Mouse (Mus musculus): ENCODE measurements around the gene Prr29.

The Prr29 gene

DNA sequence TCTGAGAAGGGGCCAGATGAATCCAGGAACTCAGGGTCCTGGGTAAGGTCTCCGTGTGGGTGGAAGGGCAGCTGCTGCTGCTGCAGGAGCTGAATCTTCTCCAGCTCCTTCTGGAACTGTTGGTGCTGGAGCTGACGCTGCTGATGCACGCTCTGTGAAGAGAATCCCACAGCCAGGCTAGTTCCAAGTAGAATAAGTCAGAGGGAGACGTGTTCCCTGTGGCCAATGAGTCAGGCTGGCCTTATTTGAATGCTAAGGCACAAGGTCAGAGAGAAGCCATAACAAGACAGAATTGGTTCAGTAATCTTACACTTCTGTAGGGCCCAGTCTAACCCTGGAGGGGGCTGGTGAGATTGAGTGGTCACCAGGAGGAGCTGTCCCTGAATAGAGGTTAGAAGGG, 44.7 kb downstream of the Prr29 start:
- DNase-seq (ENCODE audit: low spot score in 2 of 2) = no peak

DNA sequence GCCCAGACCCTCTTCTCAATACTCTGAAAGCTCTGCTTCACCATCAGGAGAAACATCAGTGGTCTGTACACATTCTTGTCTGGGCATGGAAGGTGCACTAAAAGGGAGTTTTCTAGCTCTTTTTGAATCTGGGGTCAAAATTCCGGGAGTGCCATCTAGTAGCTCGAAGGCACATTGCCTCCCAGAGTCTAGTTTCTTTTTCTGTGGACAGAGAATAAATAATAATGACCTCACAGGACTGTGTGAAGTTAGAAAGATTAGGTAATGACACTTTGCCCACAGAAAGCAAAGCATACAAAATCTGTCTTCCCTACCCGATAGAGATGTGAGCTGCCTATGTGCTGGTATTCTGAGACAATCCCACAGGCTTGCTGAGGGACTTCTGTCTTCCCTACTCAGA, 45.2 kb downstream of the Prr29 start:
- no peak for DNase-seq (ENCODE audit: low spot score in 2 of 2)

DNA sequence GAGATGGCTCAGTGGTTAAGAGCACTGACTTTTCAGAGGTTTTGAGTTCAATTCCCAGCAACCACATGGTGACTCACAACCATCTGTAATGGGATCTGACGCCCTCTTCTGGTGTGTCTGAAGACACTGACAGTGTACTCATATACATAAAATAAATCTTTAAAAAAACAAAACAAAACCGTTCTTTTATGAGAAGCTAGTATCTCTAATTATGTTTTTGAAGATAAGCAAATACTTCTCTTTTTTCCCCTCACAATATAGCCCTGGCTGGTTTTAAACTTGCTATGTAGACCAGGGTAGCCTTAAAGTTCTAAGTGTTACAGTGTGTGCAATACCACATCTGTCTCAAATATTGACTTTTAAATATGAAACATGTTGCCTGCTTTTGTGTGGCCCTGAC, 45.9 kb downstream of the Prr29 start:
- no peak for DNase-seq (ENCODE audit: low spot score in 2 of 2)

DNA sequence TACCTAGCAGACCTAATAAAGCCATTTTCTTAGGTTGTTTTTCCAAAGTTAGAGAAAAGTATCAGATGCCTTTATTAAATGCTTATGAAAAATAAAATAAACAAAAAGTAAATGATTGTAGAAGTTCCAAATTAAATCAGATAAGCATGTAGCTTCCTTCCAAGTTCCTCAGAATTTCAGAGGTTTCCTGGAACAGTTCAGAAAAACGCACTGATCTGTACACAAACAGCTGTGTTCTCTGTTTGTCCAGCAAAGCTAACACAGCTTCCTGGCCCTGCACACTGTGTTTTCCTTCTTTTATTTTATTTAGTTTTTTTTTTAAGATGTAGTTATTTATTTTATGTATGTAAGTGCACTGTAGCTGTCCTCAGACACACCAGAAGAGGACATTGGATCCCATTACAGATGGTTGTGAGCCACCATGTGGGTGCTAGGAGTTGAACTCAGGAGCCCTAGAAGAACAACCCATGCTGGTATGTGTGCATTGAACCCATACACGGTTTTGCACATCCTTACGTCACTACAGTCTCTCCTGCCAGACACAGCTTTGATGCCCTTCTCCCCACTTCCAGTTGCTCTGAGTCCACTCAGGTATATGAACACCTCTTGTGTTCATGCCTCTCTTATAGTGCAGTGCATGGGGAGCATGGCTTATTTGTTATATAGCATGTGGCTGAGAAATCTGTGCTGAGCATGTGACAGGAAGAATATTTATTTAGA, 47.5 kb downstream of the Prr29 start:
- DNase-seq (ENCODE audit: low spot score in 2 of 2) = no peak

DNA sequence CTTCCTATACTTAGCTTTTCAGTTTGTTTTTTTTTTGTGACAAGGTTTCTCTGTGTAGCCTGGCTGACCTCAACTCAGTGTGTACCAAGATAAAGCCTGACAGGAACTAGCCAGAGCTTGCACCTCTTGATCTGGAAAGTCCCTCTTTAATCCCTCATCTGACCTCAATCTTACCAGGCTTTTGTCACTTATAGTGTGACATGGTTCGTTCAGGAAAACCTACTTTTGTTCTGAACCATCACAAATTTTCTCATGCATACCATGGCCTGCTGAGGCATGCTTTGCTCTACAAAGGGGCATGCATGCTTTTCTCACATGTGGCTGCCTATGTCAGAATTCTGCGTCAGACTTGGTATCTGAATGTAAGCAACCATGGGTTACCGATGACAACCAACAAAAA, 51.1 kb downstream of the Prr29 start:
- DNase-seq (ENCODE audit: low spot score in 2 of 2) = no peak

- DNase-seq (ENCODE audit: low spot score in 2 of 2) = no peak
These were observed 52.6 kb downstream of the Prr29 start for GRCm38 (mm10) chr11:106417860-106418259.

- DNase-seq (ENCODE audit: low spot score in 2 of 2) = peak; percentile 79 to 91
These were observed 53.4 kb downstream of the Prr29 start for GRCm38 (mm10) chr11:106418622-106419196.

- no peak for DNase-seq (ENCODE audit: low spot score in 2 of 2)
These were observed 54.2 kb downstream of the Prr29 start for GRCm38 (mm10) chr11:106419262-106420102.

- DNase-seq (ENCODE audit: low spot score in 2 of 2) = no peak
These were observed 59.9 kb downstream of the Prr29 start for GRCm38 (mm10) chr11:106425201-106425600.

GRCm38 (mm10) chr11:106426447-106426846, 61.2 kb downstream of the Prr29 start:
- no peak for DNase-seq (ENCODE audit: low spot score in 2 of 2)

Measured in spleen, postnatal 4 days (tissue).